ENCODE assay signal across 10 mouse cellular contexts in genomic region chr10:42841531-42842195, GRCm38 (mm10). TPM values are rescaled to one million over a fixed set of nuclear protein-coding genes. Genes with fewer than 3 reads are reported as not detected.
DNase-seq lines count a peak whose midpoint lies in the region; ATAC-seq and TF ChIP-seq lines count a peak whose summit lies in the region.
"Had no signal": no experiment of that assay in that cellular context is flagged by ENCODE, and none has a peak within 500 bp of the region (broad histone marks: within the 10 kb centered on the region; RNA-seq: fewer than 3 reads in every experiment).

No protein-coding gene starts in this region.

- H3K27me3 ChIP-seq in neural tube, embryonic 11.5 days (ENCODE audit: control insufficient read depth, insufficient read depth, low read length), result no peaks in the 10 kb centered on the region
- H3K27me3 ChIP-seq: embryonic facial prominence, embryonic 15.5 days had no signal

- H3K4me1 ChIP-seq in lung, adult 2 months (ENCODE audit: control insufficient read depth, insufficient read depth, low read length), result no peaks in the 10 kb centered on the region; the same call in 1 of the 2 replicates
- H3K4me1 ChIP-seq in cortical plate, adult 2 months (ENCODE audit: control insufficient read depth, insufficient read depth, low read length), result no peaks in the 10 kb centered on the region
- no peaks in the 10 kb centered on the region for H3K4me1 ChIP-seq in neural tube, embryonic 11.5 days (ENCODE audit: control insufficient read depth, insufficient read depth, low read length)
- H3K4me1 ChIP-seq: embryonic facial prominence, embryonic 15.5 days had no signal

- H3K36me3 ChIP-seq in neural tube, embryonic 11.5 days (ENCODE audit: control insufficient read depth, insufficient read depth, low read length), result no peaks in the 10 kb centered on the region

- peak; percentile 10 to 43 for DNase-seq in adrenal gland, postnatal 36 days
- DNase-seq in adrenal gland, postnatal 4 days (ENCODE audit: low spot score in 2 of 2), result no peak
- DNase-seq in lung, adult 2 months, result no peak
- no peak for DNase-seq in lung, postnatal 4 days
- peak; percentile 31 for DNase-seq in neural tube, embryonic 11.5 days (ENCODE audit: low spot score)
- no peak for DNase-seq in ovary, postnatal 14 days (ENCODE audit: low spot score)
- no peak for DNase-seq in embryo, embryonic 11 days

- no peak overlapping the region for H3K9ac ChIP-seq in neural tube, embryonic 11.5 days (ENCODE audit: low read length)
- H3K9ac ChIP-seq: embryonic facial prominence, embryonic 15.5 days had no signal

- H3K4me3 ChIP-seq in lung, adult 2 months (replicated peaks; ENCODE audit: extremely low read depth, low read depth, low read length), result no peak overlapping the region
- H3K4me3 ChIP-seq in cortical plate, adult 2 months (ENCODE audit: insufficient read depth, low read length), result no peak overlapping the region
- H3K4me3 ChIP-seq in neural tube, embryonic 11.5 days (ENCODE audit: low read depth, low read length), result no peak overlapping the region
- H3K4me3 ChIP-seq: embryonic facial prominence, embryonic 15.5 days had no signal

- peak; percentile 49 for TF ChIP-seq CTCF in lung, adult 2 months (IDR thresholded peaks at IDR 0.05; ENCODE audit: insufficient read depth, low read length)
- TF ChIP-seq CTCF in cortical plate, adult 2 months (IDR thresholded peaks at IDR 0.05; ENCODE audit: extremely low read depth, insufficient read depth, low read length), result peak; percentile 38; the same call in 1 of the 2 replicates

- no peak for TF ChIP-seq POLR2A in lung, adult 2 months (IDR thresholded peaks at IDR 0.05; ENCODE audit: borderline replicate concordance, extremely low read depth, low read depth, low read length)
- no peak for TF ChIP-seq POLR2A in cortical plate, adult 2 months (IDR thresholded peaks at IDR 0.05; ENCODE audit: extremely low read depth, insufficient read depth, low read length)

- H3K27ac ChIP-seq in cortical plate, adult 2 months (ENCODE audit: insufficient read depth, low read length), result no peak overlapping the region
- H3K27ac ChIP-seq in neural tube, embryonic 11.5 days (ENCODE audit: low read depth, low read length), result no peak overlapping the region
- H3K27ac ChIP-seq: embryonic facial prominence, embryonic 15.5 days; macrophage had no signal

- 59% methylated on average over 16 of the region's 16 CpGs for WGBS in lung, adult 2 months
- 63% methylated on average over 16 of the region's 16 CpGs for WGBS in neural tube, embryonic 11.5 days

- no peak overlapping the region for H3K4me2 ChIP-seq in neural tube, embryonic 11.5 days (ENCODE audit: low read depth)
- H3K4me2 ChIP-seq: embryonic facial prominence, embryonic 15.5 days had no signal

- ATAC-seq in neural tube, embryonic 11.5 days (ENCODE audit: insufficient read depth, low FRiP score, low TSS enrichment), result no peak

- H3K9me3 ChIP-seq in neural tube, embryonic 11.5 days (ENCODE audit: control insufficient read depth, low read length), result no peaks in the 10 kb centered on the region
- H3K9me3 ChIP-seq: embryonic facial prominence, embryonic 15.5 days had no signal

RNA-seq across cellular contexts. Expression of gene Scml4, which starts 18.5 kb away (rescaled TPM):
- total RNA-seq in adrenal gland, postnatal 36 days (2021), result 1 to 10 TPM; 2.4 to 4.1 TPM
- 1 to 10 TPM; 6.1 to 6.4 TPM for total RNA-seq in adrenal gland, postnatal 4 days (2021)
- 2.9 and 3.1 TPM in 2 replicates for polyA plus RNA-seq in lung, adult 2 months (2012; rRNA removed)
- 1.2 and 1.3 TPM in 2 replicates for polyA plus RNA-seq in cortical plate, adult 2 months (2012; rRNA removed)
- polyA plus RNA-seq in neural tube, embryonic 11.5 days (2014; fragmentation: Nextera tagmentation; extraction: Ambion mirVana), result 1.7 and 3.7 TPM in 2 replicates
- polyA plus RNA-seq: macrophage had no signal

Comparison
In these comparisons a context has a peak if more than half of its experiments do, and no peak if none do; other contexts are left out.
1. DNase-seq: peak in adrenal gland, postnatal 36 days (2 of 2) and neural tube, embryonic 11.5 days (single experiment); none in adrenal gland, postnatal 4 days (0 of 2), lung, adult 2 months (single experiment), lung, postnatal 4 days (0 of 2), ovary, postnatal 14 days (single experiment) and embryo, embryonic 11 days (single experiment).